Mouse (Mus musculus): Measurements from ENCODE around the gene Gm10392.
"Not testable (repeated sequence)": the region's sequence is repeated elsewhere in the genome, so short reads cannot be mapped to it uniquely, and the experiment has no call there.

The Gm10392 gene

DNA sequence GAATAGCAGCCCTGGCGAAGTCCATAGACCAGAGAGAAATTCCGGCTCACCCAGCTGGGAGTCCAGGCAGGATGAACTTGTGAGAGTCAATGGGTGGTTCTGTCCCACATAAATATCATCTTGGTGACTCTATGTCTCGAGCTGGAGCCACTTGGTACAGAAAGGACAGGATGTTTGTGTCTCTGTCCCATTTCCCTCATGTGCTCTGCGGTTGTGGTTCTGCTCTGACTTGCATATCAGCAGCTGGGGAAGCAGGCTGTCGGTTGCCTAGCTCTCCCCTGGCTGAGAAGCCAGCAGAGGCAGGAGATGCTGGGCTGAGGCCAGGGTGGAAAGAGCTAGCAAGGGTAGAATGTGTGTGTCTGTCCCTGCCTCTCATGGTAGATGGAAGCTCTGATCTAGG is at the start of gene Gm10392:
Gene Gm10392 (minus strand): TSS at position 156 of the 400 bp plus-strand sequence.
- no peak for DNase-seq (ENCODE audit: low read depth, low spot score)

DNA sequence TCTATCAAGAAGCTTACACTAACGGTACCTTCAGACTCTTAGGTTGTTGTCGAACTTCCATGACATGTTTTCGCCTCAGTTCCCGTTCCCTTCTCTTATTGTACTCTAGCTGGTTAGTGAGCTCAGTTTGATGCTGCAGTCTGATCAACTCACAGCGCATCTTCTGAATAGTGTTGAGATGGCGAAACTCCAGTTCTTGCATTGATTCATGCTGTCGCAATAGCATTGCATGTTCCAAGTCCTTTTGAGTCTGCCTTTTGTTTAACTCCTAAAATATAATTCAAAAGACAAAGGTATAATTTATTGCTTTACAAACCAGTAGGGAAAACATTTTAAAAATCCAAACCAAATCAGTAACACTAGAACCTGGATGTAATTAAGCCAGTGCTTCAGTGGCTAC is 26.3 kb upstream of the Gm10392 start:
- DNase-seq (ENCODE audit: low read depth, low spot score) = no peak

DNA sequence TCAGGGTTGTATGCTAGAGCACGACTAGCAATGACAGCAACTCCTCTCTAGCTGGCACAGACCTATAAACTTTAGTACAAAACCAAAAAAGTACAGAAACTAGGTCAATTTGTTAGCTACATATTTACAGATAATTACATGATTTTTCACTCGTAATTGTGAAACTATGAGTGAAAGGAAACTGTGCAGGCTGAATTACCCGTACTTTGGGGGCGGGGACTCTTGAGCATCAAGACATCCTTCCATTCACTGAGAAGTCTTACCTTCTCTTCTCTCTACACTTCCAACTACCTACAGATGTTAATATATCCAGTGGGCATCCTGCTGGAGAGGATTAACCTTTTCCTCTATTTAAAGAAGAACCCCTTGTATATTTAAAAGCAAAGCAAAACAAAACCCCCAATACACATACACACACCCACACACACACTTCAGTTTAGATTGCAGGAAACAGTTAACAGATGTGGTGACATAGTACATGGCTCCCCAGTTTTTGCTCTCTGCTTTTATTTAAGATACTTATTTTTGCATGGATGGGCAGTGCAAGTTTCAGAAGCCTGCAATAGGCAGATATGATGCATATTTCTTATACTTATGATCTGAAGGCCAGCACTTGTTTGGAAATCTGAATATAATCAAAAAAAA is 13.3 kb upstream of the Gm10392 start:
- no peak for DNase-seq (ENCODE audit: low read depth, low spot score)

DNA sequence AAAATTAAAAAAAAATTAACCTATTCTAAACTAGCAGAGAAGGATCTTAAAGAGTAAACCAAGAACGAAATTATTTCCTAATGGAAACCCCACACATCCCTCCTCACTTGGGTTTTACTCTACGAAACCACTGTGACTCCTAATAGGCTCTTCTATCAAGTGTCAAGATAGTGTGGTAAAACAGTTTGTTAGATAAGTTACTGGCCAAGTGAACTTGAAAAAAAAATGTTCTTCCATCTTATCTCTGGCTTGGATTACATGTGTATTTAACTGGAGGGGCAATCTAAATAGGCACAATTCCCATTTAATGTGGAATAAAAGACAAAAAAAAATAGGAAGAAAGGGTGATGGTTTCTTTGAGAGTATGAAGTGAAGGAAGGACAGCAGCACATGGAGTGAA is 11.9 kb upstream of the Gm10392 start:
- no peak for DNase-seq (ENCODE audit: low read depth, low spot score)

DNA sequence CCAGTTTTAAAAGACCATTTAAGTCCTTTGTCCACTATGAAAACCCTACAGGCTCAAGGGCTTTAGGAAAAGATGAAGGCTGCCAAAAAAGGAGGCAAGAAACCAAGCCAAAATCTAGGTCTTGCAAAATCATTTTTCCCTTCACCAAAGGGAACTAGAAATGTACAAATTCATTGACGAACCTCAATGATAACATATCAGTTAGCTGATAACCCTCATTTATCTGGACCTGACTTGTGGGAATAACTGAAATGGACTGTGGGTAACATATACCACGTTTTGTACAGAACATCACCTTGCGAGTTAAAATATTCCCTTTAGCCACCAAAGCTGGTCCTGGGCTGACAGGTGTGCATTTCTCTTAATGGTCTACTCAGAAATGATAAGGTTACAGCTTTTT is 10.6 kb upstream of the Gm10392 start:
- no peak for DNase-seq (ENCODE audit: low read depth, low spot score)

DNA sequence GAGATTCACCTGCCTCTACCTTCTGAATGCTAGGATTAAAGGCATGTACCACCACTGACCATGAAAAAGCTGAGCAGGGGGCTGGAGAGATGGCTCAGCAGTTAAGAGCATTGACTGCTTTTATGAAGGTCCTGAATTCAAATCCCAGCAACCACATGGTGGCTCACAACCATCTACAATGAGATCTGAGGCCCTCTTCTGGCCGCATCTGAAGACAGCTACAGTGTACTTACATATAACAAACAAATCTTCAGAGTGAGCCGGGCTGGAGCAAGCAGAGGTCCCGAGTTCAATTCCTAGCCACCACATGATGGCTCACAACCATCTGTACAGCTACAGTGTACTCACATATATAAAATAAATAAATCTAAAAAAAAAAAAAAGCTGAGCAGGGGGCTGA is 9.4 kb upstream of the Gm10392 start:
- not testable (repeated sequence) for DNase-seq (ENCODE audit: low read depth, low spot score)

DNA sequence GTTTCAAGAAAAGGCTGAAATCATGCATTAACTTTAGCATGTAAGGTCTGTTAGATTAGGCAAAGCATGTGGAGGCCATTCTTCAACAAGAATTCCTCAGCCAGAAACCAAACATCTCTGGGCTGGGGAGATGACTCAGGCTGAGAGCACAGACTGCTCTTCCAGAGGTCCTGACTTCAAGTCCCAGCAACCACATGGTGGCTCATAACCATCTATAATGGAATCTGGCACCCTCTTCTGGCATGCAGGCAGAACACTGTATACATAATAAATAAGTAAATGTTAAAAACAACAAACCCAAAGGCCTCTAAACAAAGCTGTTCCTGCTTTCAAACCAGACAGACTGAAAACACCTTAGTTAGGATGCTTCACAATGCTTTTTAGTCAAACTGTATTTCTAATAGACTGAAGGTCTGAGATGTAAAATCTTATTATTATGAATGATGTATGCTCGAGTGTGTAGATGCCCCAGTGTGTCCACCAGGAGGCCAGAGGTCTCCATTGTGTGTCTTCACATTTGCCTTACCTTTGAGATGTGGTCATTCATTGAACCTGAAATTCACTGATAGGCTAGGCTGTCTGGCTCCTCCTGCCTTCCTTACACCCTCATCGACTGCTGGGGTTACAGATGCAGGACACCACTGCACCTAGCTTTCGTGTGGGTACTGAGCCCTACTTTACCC is 6.9 kb upstream of the Gm10392 start:
- DNase-seq (ENCODE audit: low read depth, low spot score) = no peak

DNA sequence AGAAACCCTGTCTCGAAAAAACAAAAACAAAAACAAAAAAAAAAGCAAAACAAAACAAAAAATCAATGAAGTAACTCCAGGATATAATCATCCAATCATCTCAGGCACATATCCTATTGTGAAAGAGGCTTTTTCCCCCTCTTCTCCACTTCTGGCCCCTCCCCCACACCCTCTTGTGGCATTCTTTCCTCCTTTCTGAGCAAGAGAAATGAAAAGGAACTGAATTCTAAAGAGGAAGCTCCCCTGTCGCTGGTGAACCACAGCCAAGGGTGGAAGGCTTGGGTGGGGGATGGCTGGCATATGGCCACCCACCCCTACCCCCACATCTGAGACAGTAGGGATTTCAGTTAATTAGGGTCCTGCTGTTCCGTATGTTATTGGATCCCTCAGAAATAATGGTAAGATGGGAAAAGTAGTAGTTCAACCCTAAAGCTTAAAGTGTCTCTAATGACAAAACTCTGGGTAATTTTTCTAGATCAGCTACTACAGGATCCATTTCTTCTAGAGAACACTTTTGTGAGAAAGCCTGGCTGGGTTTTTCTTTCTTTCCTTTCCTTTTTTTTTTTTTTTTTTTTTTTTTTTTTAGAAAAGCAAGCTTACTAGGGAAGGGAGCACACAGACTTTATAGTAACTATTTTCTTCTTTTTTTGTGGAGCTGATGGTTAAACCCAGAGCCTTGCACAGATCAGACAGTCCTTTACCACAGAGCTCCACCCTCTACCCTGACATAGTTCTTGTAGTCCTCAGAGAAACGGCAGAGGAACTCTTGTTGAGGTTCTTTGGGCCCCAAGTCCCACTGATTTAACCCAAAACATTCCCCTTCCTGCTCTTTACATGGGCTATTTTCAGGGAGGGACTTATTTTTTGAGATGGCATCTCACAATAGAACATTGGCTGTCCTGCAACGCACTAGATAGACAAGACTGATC is 1.9 kb upstream of the Gm10392 start:
- DNase-seq (ENCODE audit: low read depth, low spot score) = no peak

DNA sequence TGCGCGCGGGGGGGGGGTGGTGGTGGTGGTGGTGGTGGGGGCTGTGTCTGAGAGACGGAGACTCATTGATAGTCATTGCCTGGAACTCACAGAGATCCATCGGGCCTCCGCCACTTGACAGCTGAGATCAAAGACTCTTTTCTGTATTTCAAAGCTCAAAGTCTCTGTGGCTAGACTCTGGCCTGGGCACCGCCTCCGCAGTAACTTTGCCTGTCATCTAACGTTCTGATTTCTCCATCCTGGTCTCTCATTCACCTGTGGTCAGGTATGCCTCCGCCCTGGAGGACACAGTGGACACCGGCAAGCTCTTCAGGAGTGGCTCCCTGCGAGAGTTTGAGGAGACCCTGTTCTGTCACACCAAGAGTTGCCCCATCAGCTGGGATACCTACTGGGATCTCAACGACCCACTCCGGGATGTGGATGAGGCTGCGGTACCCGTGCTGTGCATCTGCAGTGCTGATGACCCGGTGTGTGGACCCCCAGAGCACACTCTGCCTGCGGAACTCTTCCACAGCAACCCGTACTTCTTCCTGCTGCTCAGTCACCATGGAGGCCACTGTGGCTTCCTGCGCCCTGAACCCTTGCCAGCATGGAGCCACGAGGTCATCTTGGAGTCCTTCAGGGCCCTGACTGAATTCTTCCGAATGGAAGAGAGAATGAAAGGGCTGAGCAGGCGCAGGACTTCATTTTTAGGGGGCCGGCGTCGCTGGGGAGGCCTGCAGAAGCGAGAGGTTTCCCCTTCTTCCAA is 773 bp downstream of the Gm10392 start:
- DNase-seq (ENCODE audit: low read depth, low spot score) = no peak

DNA sequence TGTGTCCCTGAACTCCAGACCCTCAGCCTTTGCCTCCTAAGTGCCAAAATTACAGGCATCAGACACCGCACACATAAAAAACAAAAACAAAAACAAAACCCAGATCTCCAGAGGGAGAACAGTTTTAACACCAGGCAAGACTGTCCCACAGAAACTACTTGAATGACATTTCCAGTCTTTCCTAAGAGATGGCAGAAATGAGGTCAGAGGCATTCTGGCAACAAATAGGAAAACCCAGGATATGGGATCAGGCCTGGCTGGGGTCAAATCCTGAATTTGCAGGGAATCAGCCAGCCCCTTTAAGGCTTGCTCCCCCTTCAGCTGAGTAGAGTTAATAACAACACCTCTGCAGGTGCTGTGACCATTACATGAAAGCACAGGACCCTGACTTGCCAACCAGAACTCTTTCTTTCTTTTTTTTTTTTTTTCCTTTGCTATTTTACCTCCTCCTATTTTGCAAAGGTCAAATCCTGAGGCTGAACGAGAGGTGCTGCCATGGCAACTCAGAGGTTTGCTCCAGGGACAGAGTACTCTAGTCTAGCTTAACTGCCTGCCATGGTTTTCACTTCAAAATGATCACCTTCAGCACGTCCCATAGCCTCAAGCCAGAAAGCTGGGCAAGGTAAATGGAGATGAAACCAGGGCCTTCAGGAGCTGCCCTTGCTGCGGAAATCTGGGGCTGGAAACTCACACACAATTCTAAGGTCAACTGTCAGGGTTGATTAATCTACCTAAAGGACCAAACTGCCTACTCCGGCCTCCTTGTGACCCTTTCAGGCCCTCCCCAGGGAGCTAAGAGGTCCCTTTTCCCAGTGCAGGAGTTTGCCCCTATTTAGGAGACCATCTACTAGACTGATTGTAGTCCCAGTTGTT is 2.2 kb downstream of the Gm10392 start:
- no peak for DNase-seq (ENCODE audit: low read depth, low spot score)

DNA sequence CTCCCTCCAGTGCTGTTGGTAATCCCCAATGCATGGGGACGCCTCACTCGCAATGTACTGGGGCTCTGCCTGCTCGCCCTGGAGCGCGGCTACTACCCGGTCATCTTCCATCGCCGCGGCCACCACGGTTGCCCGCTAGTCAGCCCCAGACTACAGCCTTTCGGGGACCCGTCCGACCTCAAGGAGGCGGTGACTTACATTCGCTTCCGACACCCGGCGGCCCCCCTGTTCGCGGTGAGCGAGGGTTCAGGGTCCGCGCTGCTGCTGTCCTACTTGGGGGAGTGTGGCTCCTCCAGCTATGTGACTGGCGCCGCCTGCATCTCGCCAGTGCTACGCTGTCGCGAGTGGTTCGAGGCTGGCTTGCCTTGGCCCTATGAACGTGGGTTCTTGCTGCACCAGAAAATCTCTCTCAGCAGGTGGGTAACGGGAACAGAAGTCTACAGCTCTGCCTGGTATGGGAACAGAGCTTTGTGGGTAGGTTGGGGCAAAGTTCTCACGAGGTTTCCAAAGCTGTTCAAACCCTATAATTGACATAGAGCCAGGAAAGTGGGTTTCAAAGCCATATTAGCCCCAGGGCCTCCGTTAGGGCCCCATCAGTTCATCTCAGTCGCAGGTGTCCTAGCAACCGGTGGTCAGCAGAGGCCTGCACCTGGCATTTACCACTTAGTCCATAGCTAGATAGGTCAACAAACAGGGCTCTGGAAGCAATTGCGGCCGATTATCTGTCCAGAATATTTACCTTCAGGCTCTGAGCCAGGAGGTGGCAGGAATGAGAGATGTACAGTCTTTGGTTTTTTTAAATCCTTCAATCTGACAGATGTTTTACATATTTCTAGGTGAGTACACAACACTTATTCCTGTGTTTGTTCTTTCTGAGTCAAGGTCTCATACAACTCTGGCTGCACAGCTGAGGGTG is 3.1 kb downstream of the Gm10392 start, which contains the start of gene Trp53i13:
Gene Trp53i13 (minus strand): TSS at position 344 of the 916 bp plus-strand sequence.
- DNase-seq (ENCODE audit: low read depth, low spot score) = no peak

DNA sequence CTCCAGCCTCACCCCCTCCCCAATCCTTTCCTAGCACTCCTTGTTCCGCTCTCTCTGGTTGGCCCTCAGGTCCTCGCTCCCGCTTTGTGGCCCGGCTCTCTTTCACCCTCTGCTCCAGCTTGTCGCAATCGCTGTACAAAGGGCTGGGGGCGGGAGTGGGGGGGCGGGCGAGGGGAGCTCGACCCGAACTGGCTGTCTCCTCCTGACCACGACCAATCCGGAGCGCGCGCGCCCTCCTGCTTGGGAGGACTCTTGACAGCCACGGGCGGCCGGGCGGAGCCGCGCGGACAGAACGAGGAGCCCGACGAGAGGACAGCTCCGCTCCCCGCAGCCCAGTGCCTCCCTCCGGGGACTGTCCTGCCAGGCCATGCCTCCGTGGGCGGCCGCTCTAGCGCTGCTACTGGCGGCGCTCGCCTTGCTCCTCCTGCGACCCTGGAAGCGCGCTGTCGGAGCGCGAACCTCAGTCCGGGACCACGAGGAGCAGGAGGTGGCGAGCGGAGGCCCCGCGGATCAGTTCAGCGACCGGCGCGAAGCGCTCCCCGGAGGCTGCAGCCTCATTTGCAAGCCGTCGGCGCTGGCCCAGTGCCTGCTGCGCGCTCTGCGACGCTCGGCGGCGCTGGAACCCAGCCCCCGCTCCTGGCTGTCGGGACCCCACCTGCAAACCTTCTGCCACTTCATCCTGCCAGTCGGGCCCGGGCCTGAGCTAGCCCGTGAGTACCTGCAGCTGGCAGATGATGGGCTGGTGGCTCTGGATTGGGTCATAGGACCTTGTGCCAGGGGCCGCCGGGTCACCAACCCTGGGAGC is 4.0 kb downstream of the Gm10392 start, which contains the start of gene Abhd15:
Gene Abhd15 (plus strand): TSS at position 290 of the 805 bp plus-strand sequence.
- DNase-seq (ENCODE audit: low read depth, low spot score) = no peak

DNA sequence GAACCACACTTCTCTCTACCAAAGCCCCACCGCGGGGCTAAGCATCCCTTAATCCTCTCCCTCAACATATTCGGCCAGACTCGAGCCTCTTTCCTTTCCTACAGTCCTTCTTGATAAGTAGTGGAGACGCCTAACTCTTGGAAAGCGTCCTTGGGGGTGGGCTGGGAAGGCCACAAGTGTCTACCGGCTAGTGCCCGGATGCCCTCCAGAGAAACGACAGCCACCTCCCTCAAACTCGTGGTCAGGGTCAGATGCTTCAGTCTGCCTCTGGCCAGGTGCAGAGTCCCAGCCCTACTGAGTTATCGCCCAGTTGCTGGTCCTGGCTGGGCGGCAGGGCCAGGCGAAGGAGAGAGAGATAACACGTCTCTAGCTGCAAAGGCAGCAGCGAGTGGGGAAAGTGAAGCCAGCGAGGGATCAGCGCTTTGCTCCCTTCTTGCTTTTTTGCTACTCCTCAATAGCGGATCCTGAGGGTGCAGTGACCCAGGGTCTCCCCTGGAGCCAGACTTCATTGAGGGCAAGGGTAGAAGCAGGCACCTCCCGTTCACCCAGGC is 4.6 kb downstream of the Gm10392 start:
- no peak for DNase-seq (ENCODE audit: low read depth, low spot score)

DNA sequence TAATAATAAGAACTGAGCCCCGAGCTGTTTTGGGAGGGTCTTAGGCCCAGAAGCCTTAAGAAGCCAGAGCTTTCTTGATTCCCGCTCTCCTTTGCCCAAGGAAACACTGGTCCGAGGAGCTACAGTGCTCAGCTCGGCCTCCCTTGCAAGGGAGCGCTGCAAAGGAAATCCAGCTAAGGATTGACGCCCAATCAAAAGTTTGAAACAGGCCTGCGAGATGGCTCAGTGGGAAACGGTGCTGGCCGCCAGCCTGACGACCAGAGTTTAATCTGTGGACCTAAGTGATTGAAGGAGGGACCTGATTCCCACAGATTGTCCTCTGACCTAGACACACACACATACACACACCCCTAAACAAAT is 5.2 kb downstream of the Gm10392 start:
- no peak for DNase-seq (ENCODE audit: low read depth, low spot score)

DNA sequence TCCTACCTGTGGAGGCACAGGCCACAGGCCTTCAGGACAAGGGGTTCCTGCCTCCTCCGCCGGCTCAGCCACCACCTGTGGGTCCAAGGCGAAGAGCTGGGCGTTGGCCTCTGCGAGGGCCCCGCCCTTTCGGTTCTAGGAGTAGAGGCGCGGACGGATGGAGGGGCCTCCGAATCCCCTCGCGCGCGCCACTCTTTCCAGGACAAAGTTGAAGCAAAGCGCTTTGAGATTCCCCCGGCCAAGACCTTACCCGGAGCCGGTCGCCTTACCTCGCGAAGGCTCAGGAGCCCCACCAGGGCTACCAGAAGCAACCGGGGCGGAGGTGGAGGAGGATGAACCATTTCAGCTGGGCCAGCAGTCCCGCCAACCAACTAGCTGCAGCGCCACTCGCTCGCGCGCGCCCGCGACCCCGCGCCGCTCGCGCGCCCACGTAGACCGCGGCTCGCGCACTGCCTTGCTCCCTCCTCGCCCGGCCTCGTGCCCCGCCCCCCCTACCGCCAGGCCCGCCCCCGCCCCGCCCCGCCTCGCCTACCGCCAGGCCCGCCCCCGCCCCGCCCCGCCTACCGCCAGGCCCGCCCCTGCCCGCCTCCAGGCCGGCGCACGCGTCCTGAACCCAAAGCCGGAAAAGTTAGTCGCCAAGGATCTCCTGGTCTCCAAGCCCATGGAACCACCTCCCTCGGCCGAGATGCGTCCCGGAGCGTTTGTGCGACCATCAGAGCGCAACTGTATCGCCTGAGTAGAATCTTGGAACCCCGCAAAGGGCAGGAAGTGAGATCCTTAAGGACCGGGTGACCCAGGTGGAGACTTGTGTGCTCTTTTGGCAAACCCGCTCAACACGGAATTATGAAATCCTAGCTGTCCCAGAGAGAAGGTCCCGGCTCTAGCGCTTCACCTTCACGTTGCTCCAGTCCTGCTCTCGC is 5.8 kb downstream of the Gm10392 start:
- no peak for DNase-seq (ENCODE audit: low read depth, low spot score)

DNA sequence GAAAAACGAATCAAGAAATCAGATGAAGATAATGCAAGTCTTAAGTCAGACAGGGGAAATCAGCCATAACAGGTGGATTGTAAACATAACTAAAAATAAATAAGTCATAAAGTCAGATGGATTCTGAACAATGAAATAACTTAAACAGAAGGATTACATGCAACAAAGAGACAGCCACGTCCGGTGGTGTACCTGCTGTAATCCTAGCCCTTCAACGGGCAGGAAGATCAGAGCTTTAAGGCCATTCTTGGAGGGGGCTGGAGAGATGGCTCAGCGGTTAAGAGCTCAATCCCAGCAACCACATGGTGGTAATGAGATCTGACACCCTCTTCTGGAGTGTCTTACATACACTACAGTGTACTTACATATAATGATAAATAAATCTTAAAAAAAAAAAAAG is 7.7 kb downstream of the Gm10392 start:
- no peak for DNase-seq (ENCODE audit: low read depth, low spot score)
